Mouse (Mus musculus) E14TG2a.4 (cell line): ENCODE results near the gene Tymp.
A peak's percentile ranks its signal among the peaks of the same experiment; 100 is the strongest.

Source experiments
- H3K27me3 ChIP-seq: 2 replicates; pipeline ENCODE4 v1.6.1; 2014; ENCODE audit warnings: low read length, control low read depth; ENCODE audit not compliant: insufficient read depth
- H3K36me3 ChIP-seq: 2 replicates; pipeline ENCODE4 v1.6.1; 2014; ENCODE audit warnings: low read length, control low read depth; ENCODE audit not compliant: insufficient read depth
- H3K4me1 ChIP-seq: replicated peaks from 2 replicates; pipeline ENCODE4 v1.6.1; 2014; ENCODE audit warnings: low read depth, low read length, control low read depth
- H3K4me3 ChIP-seq: replicated peaks from 2 replicates; pipeline ENCODE4 v1.5.1; 2014; ENCODE audit warnings: mild to moderate bottlenecking, low read length
- H3K9me3 ChIP-seq: 2 replicates; pipeline ENCODE4 v1.6.1; 2014; ENCODE audit warnings: low read length, control low read depth
- CTCF ChIP-seq: conservative IDR thresholded peaks from 2 replicates; pipeline ENCODE4 v1.5.1; 2014; ENCODE audit warnings: low read length
- NANOG ChIP-seq: IDR thresholded peaks from 2 replicates; pipeline ENCODE4 v1.6.1; 2014; ENCODE audit warnings: borderline replicate concordance, low read length, mixed read lengths
- POU5F1 ChIP-seq: IDR thresholded peaks from 2 replicates; pipeline ENCODE4 v1.6.1; 2014; ENCODE audit warnings: low read length, borderline replicate concordance

Gene Tymp

DNA sequence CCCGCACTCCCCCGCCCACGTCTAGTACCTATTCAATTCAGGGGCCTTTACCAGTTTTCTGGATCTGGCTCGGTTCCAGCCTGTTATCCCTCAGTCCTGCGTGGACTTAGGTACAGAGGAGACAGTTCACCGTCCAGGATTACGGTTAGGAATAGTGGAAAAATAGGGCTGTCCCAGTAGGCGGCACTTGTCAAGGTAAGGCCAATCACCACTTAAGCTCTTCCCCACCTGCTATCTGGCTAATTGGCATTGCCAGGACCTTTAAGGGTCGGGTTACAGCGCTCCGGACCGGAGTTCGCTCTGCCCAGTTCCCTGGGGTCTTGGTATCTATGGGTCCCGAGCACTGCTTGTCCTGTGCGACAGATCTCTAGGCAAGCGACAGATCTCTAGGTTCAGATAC lies at the start of gene Tymp:
Gene Tymp, minus strand, starts transcription at position 83 of the 400 bp plus-strand sequence.
- TF ChIP-seq CTCF (no peak), NANOG (no peak), POU5F1 (no peak)
- H3K9me3 ChIP-seq: no peaks in the 10 kb centered on the region
- H3K4me3 ChIP-seq: peak within 1 kb of the TSS; percentile 76
- H3K27me3 ChIP-seq: peaks cover 48% of the 10 kb centered on the region
- peaks cover 63% of the 10 kb centered on the region for H3K4me1 ChIP-seq
- peaks cover 13% of the 10 kb centered on the region for H3K36me3 ChIP-seq

DNA sequence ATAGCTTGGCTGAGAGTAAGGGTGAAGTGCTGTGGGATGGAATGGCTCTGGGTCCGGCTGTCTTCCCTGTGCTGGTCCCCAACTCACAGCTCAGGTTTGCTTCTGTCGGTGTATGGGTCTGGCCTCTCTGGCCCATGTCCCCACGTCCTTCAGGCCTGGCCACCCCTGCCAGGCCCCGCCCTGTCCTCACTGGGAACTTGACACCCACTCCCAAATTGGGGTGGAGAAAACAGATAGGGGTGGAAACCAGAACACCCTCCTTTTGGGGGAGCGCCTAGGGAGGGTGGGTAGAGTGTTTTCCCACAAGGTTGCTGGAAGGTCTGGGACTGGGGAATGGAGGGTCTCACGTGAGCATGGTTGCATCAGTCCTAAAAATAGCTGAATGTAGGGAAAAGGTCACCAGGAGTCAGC lies 48.9 kb upstream of the Tymp start, which contains the start of gene Cpt1b:
Gene Cpt1b, minus strand, starts transcription at position 153 of the 411 bp plus-strand sequence.
- H3K4me1 ChIP-seq: peaks cover 47% of the 10 kb centered on the region
- H3K9me3 ChIP-seq: no peaks in the 10 kb centered on the region
- peaks cover 22% of the 10 kb centered on the region for H3K36me3 ChIP-seq
- no peak for TF ChIP-seq NANOG
- no peak for TF ChIP-seq CTCF
- TF ChIP-seq POU5F1: no peak
- peaks cover 18% of the 10 kb centered on the region; the same call in 1 of the 2 replicates for H3K27me3 ChIP-seq
- H3K4me3 ChIP-seq: peak within 1 kb of the TSS; percentile 69

DNA sequence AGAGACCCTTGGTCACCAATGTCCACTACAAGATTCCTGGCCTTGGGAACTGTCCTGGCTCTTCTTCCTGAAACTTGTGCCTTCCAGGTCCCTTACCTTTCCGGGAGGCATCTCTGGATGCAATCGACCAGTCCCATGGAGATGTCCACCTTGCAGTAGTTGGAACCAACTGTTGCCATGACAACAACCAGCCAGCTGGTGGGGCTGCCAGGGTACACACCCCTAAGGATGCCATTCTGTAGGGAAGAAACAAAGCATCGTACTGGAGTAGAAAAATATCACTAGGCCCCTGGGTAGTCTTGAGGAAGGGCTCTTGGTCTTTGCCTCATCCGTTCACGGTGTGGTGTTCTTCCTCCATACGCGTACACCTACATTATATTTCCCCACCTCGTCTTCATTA lies 47.8 kb upstream of the Tymp start:
- TF ChIP-seq NANOG: no peak
- no peak for TF ChIP-seq CTCF
- TF ChIP-seq POU5F1: no peak
- peaks cover 18% of the 10 kb centered on the region; the same call in 1 of the 2 replicates for H3K27me3 ChIP-seq
- H3K36me3 ChIP-seq: peaks cover 22% of the 10 kb centered on the region
- no peaks in the 10 kb centered on the region for H3K9me3 ChIP-seq
- peaks cover 44% of the 10 kb centered on the region for H3K4me1 ChIP-seq
- H3K4me3 ChIP-seq: peak overlapping the region; percentile 37; the same call in 1 of the 2 replicates

DNA sequence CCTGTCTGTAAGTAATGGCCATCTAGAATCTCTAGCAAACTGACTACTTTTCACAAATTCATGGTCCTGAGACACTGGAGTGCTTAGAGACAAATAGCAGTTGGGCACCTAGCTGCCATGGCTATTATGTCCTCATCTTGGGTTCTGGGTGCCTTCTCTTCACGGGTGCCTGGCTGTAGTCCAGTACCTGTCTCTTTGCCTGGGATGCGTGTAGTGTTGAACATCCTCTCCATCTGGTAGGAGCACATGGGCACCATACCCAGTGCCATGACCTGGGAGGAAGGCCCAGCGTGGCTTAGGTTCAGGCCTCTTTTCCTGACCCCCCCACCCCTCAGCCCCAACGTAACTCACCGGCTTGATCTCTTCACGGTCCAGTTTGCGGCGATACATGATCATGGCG lies 45.1 kb upstream of the Tymp start:
- H3K4me1 ChIP-seq: peaks cover 45% of the 10 kb centered on the region
- no peaks in the 10 kb centered on the region for H3K9me3 ChIP-seq
- TF ChIP-seq NANOG: no peak
- TF ChIP-seq CTCF: no peak
- TF ChIP-seq POU5F1: no peak
- H3K4me3 ChIP-seq: no peak overlapping the region
- H3K36me3 ChIP-seq: peaks cover 9% of the 10 kb centered on the region
- peaks cover 19% of the 10 kb centered on the region for H3K27me3 ChIP-seq

DNA sequence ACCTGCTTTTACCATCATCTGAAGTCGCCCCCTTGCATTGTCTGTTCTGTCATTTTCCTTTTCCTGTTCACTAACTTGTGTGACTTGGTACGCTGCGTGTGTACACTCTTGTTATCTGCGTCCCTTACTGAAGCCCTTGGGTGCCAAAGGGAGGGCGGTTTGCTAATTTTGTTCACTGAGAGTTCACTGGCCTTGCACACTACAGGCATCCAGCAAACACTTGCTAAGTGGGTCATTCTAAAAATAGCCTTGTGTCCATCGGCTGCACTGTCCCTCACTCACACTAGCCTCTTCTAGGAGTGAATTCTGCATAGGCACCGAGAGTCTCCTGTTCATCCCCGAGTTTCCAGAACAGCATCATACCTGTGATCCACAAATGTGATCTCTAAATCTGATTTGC lies 38.4 kb upstream of the Tymp start:
- TF ChIP-seq CTCF: no peak

DNA sequence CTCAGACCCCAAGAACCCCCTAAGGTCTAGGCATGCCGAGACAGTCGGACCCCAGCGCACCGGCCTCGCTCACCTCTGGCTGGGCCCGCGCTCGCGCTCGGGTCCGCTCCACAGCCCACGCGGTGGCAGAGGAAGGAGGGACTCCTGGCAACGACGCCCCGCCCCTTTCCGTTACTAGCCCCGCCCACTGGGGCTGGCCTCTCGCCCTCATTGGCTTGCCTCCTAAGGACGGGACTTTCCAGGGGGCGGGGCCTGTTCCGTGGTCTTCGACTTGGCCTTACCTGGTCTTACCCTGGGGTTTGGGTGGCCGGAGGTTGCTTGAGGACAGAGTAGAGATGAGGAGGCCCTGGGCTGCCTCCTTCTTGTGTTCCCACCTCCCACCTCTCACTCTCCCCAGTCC lies 33.3 kb upstream of the Tymp start, which contains the start of gene Syce3:
Gene Syce3, minus strand, starts transcription at position 386 of the 400 bp plus-strand sequence.
- Histone ChIP-seq H3K9me3 (peaks cover 28% of the 10 kb centered on the region), H3K4me1 (peaks cover 16% of the 10 kb centered on the region), H3K27me3 (peaks cover 24% of the 10 kb centered on the region), H3K4me3 (peak within 1 kb of the TSS; percentile 29; the same call in 1 of the 2 replicates), H3K36me3 (no peaks in the 10 kb centered on the region)
- TF ChIP-seq POU5F1 (no peak), CTCF (no peak)

More for the DNA sequence above, 38.4 kb upstream of the Tymp start:
- Histone ChIP-seq H3K27me3 (peaks cover 10% of the 10 kb centered on the region), H3K4me1 (peaks cover 32% of the 10 kb centered on the region), H3K4me3 (no peak overlapping the region), H3K9me3 (no peaks in the 10 kb centered on the region), H3K36me3 (no peaks in the 10 kb centered on the region)

DNA sequence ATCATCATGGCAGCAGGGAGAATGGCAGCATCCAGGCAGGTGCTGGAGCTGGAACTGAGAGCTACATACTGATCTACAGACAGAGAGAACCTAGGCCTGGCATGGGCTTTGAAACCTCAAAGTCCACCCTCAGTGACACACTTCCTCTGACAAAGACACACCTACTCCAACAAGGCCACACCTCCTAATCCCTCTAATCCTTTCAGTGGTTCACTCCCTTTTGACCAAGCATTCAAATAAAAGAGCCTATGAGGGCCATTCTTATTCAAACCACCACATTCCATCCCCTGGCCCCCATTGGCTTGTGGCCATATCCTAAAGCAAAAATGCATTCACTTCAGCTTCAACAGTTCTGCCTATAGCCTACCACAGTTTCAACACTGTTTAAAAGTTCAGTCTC lies 29.9 kb upstream of the Tymp start:
- peaks cover 28% of the 10 kb centered on the region for H3K9me3 ChIP-seq
- H3K27me3 ChIP-seq: peaks cover 24% of the 10 kb centered on the region
- no peaks in the 10 kb centered on the region for H3K36me3 ChIP-seq
- TF ChIP-seq POU5F1 (no peak), NANOG (no peak), CTCF (no peak)
- H3K4me1 ChIP-seq: peaks cover 20% of the 10 kb centered on the region
- H3K4me3 ChIP-seq: no peak overlapping the region

DNA sequence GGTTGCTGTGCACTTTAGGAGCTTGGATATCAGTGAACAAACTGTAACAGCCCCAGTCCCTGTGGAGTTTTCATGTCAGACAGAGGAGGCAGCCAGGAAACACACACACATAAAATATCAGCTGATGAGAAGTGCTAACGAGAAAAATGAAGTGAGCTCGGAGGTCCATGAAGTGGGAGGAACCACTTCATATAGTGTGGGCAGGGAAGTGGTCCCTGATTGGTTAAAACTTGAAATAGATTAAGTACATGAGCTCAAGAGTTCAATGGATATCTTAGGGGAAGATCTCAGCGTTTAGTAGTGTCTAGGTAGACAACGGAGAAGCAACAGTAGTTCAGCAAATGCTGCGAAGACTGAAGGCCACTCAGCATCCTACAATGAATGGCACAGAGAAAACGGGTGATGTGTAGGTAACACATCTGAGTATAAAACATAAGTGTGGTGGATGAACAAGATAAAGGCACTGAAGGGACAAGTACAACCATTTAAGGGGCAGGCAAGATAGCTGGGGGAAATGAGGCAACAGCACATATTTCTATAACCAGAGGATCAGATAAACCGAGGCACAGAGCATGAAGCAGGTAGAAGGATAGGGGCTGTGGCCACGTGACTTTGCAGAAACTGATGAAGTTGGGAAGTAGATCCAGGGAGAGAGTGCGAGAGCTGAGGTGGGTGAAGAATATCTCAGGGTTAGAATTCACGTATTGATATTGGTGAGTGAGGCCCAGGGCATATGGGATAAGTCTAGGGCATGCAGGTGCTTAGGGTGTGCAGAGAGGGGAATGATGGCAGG lies 28.2 kb upstream of the Tymp start:
- H3K4me3 ChIP-seq: no peak overlapping the region
- peaks cover 29% of the 10 kb centered on the region for H3K4me1 ChIP-seq
- TF ChIP-seq POU5F1 (no peak), NANOG (no peak)
- H3K36me3 ChIP-seq: no peaks in the 10 kb centered on the region
- peaks cover 28% of the 10 kb centered on the region for H3K9me3 ChIP-seq
- peaks cover 18% of the 10 kb centered on the region for H3K27me3 ChIP-seq

DNA sequence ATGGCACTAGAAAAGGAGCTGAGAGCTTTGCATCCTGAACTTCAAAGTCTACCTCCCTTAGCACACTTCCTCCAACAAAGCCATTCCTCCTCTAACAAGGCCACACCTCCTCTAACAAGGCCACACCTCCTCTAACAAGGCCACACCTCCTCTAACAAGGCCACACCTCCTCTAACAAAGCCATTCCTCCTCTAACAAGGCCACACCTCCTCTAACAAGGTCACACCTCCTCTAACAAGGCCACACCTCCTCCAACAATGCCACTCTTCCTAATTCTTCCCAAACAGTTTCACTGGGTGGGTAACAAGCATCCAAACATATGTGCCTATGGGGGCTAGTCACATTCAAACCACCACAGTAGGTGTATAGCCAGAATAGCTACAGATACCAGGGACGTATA lies 25.6 kb upstream of the Tymp start:
- H3K27me3 ChIP-seq: no peaks in the 10 kb centered on the region
- H3K36me3 ChIP-seq: no peaks in the 10 kb centered on the region
- peaks cover 5% of the 10 kb centered on the region; the same call in 1 of the 2 replicates for H3K9me3 ChIP-seq
- peaks cover 47% of the 10 kb centered on the region for H3K4me1 ChIP-seq
- TF ChIP-seq CTCF (no peak), POU5F1 (no peak), NANOG (no peak)
- no peak overlapping the region for H3K4me3 ChIP-seq

DNA sequence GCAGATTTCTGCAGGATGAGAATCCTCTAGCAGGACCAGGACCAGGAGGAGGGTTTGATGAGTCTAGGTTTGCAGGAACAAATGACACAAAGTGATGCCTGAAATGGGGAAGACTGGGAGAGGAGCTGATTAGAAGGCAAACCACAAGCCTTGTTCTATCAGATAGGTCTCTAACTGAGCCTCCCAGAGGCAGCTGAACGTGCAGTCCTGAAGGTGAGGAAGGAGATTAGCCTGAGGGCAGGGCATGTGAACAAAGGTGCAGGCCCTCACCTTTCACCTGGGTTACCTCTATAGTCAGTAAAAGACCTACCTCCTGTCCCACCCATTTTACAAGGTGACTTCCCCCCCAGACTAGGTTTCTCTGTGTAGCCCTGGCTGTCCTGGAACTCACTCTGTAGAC lies 22.9 kb upstream of the Tymp start:
- Histone ChIP-seq H3K36me3 (no peaks in the 10 kb centered on the region), H3K4me3 (no peak overlapping the region), H3K9me3 (no peaks in the 10 kb centered on the region), H3K4me1 (peaks cover 32% of the 10 kb centered on the region), H3K27me3 (peaks cover 7% of the 10 kb centered on the region; the same call in 1 of the 2 replicates)
- TF ChIP-seq POU5F1 (no peak), CTCF (no peak), NANOG (no peak)
